Mouse (Mus musculus): ENCODE measurements around the gene Pagr1b.

- TF ChIP-seq POLR2A (IDR thresholded peaks at IDR 0.05; ENCODE audit: control insufficient read depth, low read depth, low read length) (no peak), CTCF (IDR thresholded peaks at IDR 0.05; ENCODE audit: control insufficient read depth, insufficient read depth, insufficient replicate concordance, low read depth, low read length) (peak; percentile 42; the same call in 1 of the 2 replicates)
These were observed 30.0 kb downstream of the Pagr1b start for GRCm38 (mm10) chr7:126986319-126986718.
